Mouse (Mus musculus) bone marrow, adult 2 months (tissue): ENCODE measurements around the gene Mboat2.

ENCODE experiments used
- CTCF ChIP-seq: fragments of 200-500 bp; IDR thresholded peaks from 2 replicates; pipeline ENCODE4 v1.5.1; 2011; ENCODE audit warnings: low read length, control low read depth; ENCODE audit not compliant: control insufficient read depth, insufficient read depth
- POLR2A ChIP-seq: fragments of 200-500 bp; IDR thresholded peaks from 2 replicates; pipeline ENCODE4 v1.6.1; 2011; ENCODE audit warnings: low read depth, mild to moderate bottlenecking, control low read depth, low read length, borderline replicate concordance; ENCODE audit not compliant: control insufficient read depth

DNA sequence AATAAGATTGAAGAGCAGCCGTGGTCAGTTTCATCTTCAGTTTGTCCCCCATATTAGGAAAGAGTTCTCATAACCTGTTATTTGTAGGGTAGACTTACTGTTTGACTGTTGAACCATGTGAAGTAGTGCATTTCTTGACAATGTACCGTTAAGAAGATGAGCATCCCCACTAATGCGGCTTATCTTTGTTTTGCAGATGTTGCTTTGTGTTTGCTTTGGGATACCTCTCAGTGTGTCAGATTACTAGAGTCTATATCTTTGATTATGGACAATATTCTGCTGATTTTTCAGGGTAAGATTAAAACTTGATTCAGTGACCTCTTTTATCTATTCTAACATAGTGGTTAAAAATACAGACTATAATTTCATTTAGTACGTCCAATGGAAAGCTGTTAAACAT is 93.3 kb downstream of the Mboat2 start:
- TF ChIP-seq CTCF (no peak), POLR2A (no peak)
